Mouse (Mus musculus): ENCODE results near the gene D7Ertd443e. TPM values are rescaled to one million over a fixed set of nuclear protein-coding genes. Genes with fewer than 3 reads are reported as not detected.
A peak's percentile ranks its signal among the peaks of the same experiment; 100 is the strongest.

Gene D7Ertd443e
- polyA plus RNA-seq, 1 experiment: 0.23 TPM

GRCm38 (mm10) chr7:134378273-134378672 is 7.2 kb downstream of the D7Ertd443e start:
- Histone ChIP-seq H3K4me1 (ENCODE audit: control insufficient read depth, insufficient read depth, low read length) (no peaks in the 10 kb centered on the region), H3K4me3 (ENCODE audit: insufficient read depth, low read length) (no peak overlapping the region), H3K27ac (ENCODE audit: insufficient read depth, low read length) (no peak overlapping the region)
- no peak for TF ChIP-seq POLR2A (IDR thresholded peaks at IDR 0.05; ENCODE audit: low read depth, low read length)
- TF ChIP-seq CTCF (IDR thresholded peaks at IDR 0.05; ENCODE audit: borderline replicate concordance, insufficient read depth, low read length): peak; percentile 40; the same call in 1 of the 2 replicates

- TF ChIP-seq CTCF (IDR thresholded peaks at IDR 0.05; ENCODE audit: borderline replicate concordance, insufficient read depth, low read length): no peak
- TF ChIP-seq POLR2A (IDR thresholded peaks at IDR 0.05; ENCODE audit: low read depth, low read length): no peak
- Histone ChIP-seq H3K4me3 (ENCODE audit: insufficient read depth, low read length) (no peak overlapping the region), H3K27ac (ENCODE audit: insufficient read depth, low read length) (no peak overlapping the region), H3K4me1 (ENCODE audit: control insufficient read depth, insufficient read depth, low read length) (no peaks in the 10 kb centered on the region)
These were observed 8.7 kb downstream of the D7Ertd443e start for GRCm38 (mm10) chr7:134376786-134377185.

DNA sequence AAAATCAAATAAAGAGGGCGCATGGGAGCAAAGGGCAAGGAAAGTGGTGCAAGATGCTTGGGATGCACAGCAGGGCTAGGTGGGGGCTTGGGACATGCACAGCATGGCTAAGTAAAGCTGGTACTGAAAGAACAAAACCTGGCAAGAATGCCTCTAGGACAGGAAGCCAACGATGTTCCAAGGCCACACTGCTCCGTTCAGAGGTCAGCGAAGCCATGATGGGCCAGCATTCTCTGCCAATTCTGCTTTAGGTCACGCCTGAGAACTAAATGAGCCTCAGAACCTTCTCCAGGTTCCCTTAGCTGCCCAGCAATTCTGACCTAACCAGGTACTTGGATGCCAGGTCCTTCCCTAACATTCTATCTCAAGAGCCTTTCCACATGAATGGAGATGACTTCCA is 13.2 kb downstream of the D7Ertd443e start:
- Histone ChIP-seq H3K27ac (ENCODE audit: insufficient read depth, low read length) (no peak overlapping the region), H3K4me3 (ENCODE audit: insufficient read depth, low read length) (no peak overlapping the region), H3K4me1 (ENCODE audit: control insufficient read depth, insufficient read depth, low read length) (no peaks in the 10 kb centered on the region)
- TF ChIP-seq CTCF (IDR thresholded peaks at IDR 0.05; ENCODE audit: borderline replicate concordance, insufficient read depth, low read length) (no peak), POLR2A (IDR thresholded peaks at IDR 0.05; ENCODE audit: low read depth, low read length) (no peak)

DNA sequence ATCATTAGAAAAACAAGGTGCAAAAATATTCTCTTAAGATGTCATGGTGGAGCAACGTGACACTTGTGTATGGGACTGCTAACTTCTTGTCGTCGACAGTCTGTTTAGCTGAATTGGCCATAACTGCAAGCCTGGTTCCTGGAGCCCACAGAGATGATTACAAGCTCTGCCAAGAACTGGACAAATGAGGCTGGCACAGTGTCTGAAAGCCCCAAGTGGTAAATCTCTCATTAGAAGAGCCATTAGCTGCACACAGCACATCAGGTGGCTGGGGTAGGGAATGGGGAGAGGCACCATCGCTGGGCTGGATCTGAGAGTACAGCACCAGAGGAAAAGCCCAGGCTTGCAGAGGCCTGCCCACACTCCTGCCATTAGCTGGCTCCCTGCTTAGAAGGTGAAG is 16.2 kb downstream of the D7Ertd443e start:
- Histone ChIP-seq H3K27ac (ENCODE audit: insufficient read depth, low read length) (no peak overlapping the region), H3K4me1 (ENCODE audit: control insufficient read depth, insufficient read depth, low read length) (no peaks in the 10 kb centered on the region), H3K4me3 (ENCODE audit: insufficient read depth, low read length) (no peak overlapping the region)
- TF ChIP-seq POLR2A (IDR thresholded peaks at IDR 0.05; ENCODE audit: low read depth, low read length): no peak
- TF ChIP-seq CTCF (IDR thresholded peaks at IDR 0.05; ENCODE audit: borderline replicate concordance, insufficient read depth, low read length): no peak

GRCm38 (mm10) chr7:134362257-134362870 is 23.1 kb downstream of the D7Ertd443e start:
- no peak overlapping the region for H3K27ac ChIP-seq (ENCODE audit: insufficient read depth, low read length)

GRCm38 (mm10) chr7:134348825-134349224 is 36.6 kb downstream of the D7Ertd443e start:
- Histone ChIP-seq H3K27ac (ENCODE audit: insufficient read depth, low read length) (0 out of 2 replicates have a peak overlapping the region, but pooled peaks have one; percentile 15), H3K4me3 (ENCODE audit: insufficient read depth, low read length) (no peak overlapping the region), H3K4me1 (ENCODE audit: control insufficient read depth, insufficient read depth, low read length) (peaks cover 8% of the 10 kb centered on the region; the same call in 1 of the 2 replicates)
- TF ChIP-seq POLR2A (IDR thresholded peaks at IDR 0.05; ENCODE audit: low read depth, low read length) (no peak), CTCF (IDR thresholded peaks at IDR 0.05; ENCODE audit: borderline replicate concordance, insufficient read depth, low read length) (peak; percentile 53; the same call in 1 of the 2 replicates)

More at GRCm38 (mm10) chr7:134362257-134362870, 23.1 kb downstream of the D7Ertd443e start:
- Histone ChIP-seq H3K4me3 (ENCODE audit: insufficient read depth, low read length) (no peak overlapping the region), H3K4me1 (ENCODE audit: control insufficient read depth, insufficient read depth, low read length) (no peaks in the 10 kb centered on the region)
- TF ChIP-seq POLR2A (IDR thresholded peaks at IDR 0.05; ENCODE audit: low read depth, low read length): no peak

DNA sequence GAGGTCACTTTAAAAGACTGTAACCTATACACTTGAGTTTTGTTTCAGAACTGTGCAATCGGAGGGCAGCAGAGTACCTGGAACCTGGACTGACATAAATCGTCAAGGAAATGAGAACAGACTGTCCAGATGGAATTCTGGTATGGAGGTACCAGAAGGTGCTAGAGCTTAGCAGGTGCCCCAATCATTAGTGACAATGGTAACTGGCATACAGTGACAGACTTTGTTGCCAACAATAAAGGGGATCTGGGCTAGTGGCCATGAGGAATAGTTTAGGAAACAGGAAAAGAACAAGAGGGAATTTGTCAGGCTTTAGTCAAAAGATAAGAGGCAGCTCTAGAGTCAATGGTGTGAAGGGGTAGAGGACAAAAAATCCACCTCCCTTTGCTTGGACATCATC is 43.3 kb downstream of the D7Ertd443e start:
- no peak overlapping the region for H3K27ac ChIP-seq (ENCODE audit: insufficient read depth, low read length)
- H3K4me3 ChIP-seq (ENCODE audit: insufficient read depth, low read length): no peak overlapping the region
- TF ChIP-seq CTCF (IDR thresholded peaks at IDR 0.05; ENCODE audit: borderline replicate concordance, insufficient read depth, low read length): no peak
- no peak for TF ChIP-seq POLR2A (IDR thresholded peaks at IDR 0.05; ENCODE audit: low read depth, low read length)

GRCm38 (mm10) chr7:134335951-134336350 is 49.5 kb downstream of the D7Ertd443e start:
- H3K27ac ChIP-seq (ENCODE audit: insufficient read depth, low read length): no peak overlapping the region
- H3K4me3 ChIP-seq (ENCODE audit: insufficient read depth, low read length): no peak overlapping the region
- TF ChIP-seq CTCF (IDR thresholded peaks at IDR 0.05; ENCODE audit: borderline replicate concordance, insufficient read depth, low read length) (no peak), POLR2A (IDR thresholded peaks at IDR 0.05; ENCODE audit: low read depth, low read length) (no peak)
- H3K4me1 ChIP-seq (ENCODE audit: control insufficient read depth, insufficient read depth, low read length): no peaks in the 10 kb centered on the region

More for the DNA sequence above, 43.3 kb downstream of the D7Ertd443e start:
- H3K4me1 ChIP-seq (ENCODE audit: control insufficient read depth, insufficient read depth, low read length): no peaks in the 10 kb centered on the region

DNA sequence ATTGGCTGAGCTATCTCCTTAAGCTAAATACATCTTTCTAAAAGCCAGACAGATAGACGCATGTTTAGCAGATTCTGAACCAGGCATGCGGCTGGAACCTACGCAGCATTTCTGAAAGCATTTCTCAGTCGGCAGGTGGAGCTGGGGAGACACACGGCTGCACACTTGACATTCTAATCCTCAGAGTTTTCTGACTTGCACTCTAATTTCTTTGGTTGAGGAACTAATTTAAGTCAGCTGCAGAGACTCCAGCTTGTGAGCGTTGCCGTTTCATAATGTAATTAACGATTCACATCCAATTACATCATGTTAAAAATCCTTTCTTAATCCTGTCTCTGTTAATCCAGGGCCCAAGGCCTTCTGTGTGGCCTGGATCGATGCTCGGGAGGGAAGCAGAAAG is 64.5 kb downstream of the D7Ertd443e start:
- Histone ChIP-seq H3K27ac (ENCODE audit: insufficient read depth, low read length) (no peak overlapping the region), H3K4me3 (ENCODE audit: insufficient read depth, low read length) (no peak overlapping the region), H3K4me1 (ENCODE audit: control insufficient read depth, insufficient read depth, low read length) (no peaks in the 10 kb centered on the region)
- TF ChIP-seq CTCF (IDR thresholded peaks at IDR 0.05; ENCODE audit: borderline replicate concordance, insufficient read depth, low read length) (0 out of 2 replicates have a peak, but pooled peaks have one; percentile 14), POLR2A (IDR thresholded peaks at IDR 0.05; ENCODE audit: low read depth, low read length) (no peak)

- no peak overlapping the region for H3K27ac ChIP-seq (ENCODE audit: insufficient read depth, low read length)
- no peak overlapping the region for H3K4me3 ChIP-seq (ENCODE audit: insufficient read depth, low read length)
- peaks cover 5% of the 10 kb centered on the region for H3K4me1 ChIP-seq (ENCODE audit: control insufficient read depth, insufficient read depth, low read length)
- TF ChIP-seq POLR2A (IDR thresholded peaks at IDR 0.05; ENCODE audit: low read depth, low read length): no peak
- TF ChIP-seq CTCF (IDR thresholded peaks at IDR 0.05; ENCODE audit: borderline replicate concordance, insufficient read depth, low read length): no peak
These were observed 83.4 kb downstream of the D7Ertd443e start for GRCm38 (mm10) chr7:134302084-134302483.
